Mouse (Mus musculus) neural tube, embryonic 10.5 days (tissue): ENCODE results near the gene AC161166.1.

Experiments used
- DNase-seq: peaks from one replicate; pipeline ENCODE4 v3.0.0-alpha.2; 2017; ENCODE audit warnings: low spot score; ENCODE audit errors: extremely low spot score

Gene AC161166.1

GRCm38 (mm10) chr7:24461376-24462051, 50.7 kb downstream of the AC161166.1 start:
- no peak for DNase-seq
